Comparison of ENCODE assay signal across 18 mouse cellular contexts in the genomic region with DNA sequence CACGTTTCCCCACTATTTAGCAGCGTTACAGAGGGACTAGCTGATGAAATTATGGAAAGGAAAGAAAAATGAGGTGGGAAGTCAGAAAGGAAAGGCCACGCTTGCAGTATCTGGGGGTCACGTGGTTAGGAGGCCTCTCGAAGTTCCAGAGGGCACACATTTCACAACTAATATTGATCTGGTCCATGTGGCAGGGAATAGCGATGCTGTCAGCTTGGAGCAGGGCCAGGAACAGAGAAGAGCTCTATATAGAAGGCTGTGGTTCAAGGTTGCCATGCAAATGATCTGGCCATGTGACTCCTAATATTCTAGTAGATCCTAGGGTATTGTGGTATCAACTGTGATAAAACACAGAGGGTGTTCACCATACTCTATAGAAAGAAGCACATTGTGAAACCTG.
A peak's percentile ranks its signal among the peaks of the same experiment; 100 is the strongest.
DNase-seq lines count a peak whose midpoint lies in the region; ATAC-seq and TF ChIP-seq lines count a peak whose summit lies in the region.
"Had no signal": no experiment of that assay in that cellular context is flagged by ENCODE, and none has a peak within 500 bp of the region (broad histone marks: within the 10 kb centered on the region; RNA-seq: fewer than 3 reads in every experiment).

No protein-coding gene starts in this region.

- no peak overlapping the region for H3K27ac ChIP-seq in MEL (ENCODE audit: control insufficient read depth, low read depth, low read length)
- peak overlapping the region; percentile 49; the same call in 1 of the 2 replicates for H3K27ac ChIP-seq in limb, embryonic 14.5 days (replicated peaks; ENCODE audit: low read depth, low read length)
- H3K27ac ChIP-seq in liver, embryonic 16.5 days (ENCODE audit: low read length), result peak overlapping the region; percentile 59; the same call in 1 of the 2 replicates
- H3K27ac ChIP-seq: embryonic facial prominence, embryonic 13.5 days; heart, embryonic 10.5 days; hindbrain, embryonic 13.5 days; lung, embryonic 15.5 days; midbrain, embryonic 10.5 days; neural tube, embryonic 13.5 days had no signal

- intact Hi-C loops in gastrocnemius, postnatal 36 days (cut with DNase I), result no loop called here

- H3K27me3 ChIP-seq in MEL (ENCODE audit: control insufficient read depth in 1 of 2, insufficient read depth in 2 of 2, low read length in 2 of 2), result no peaks in the 10 kb centered on the region
- H3K27me3 ChIP-seq in limb, embryonic 14.5 days (ENCODE audit: control insufficient read depth, insufficient read depth, low read length), result no peaks in the 10 kb centered on the region
- H3K27me3 ChIP-seq in liver, embryonic 16.5 days (ENCODE audit: control insufficient read depth, insufficient read depth, low read depth, low read length), result no peaks in the 10 kb centered on the region
- H3K27me3 ChIP-seq: embryonic facial prominence, embryonic 13.5 days; hindbrain, embryonic 13.5 days; lung, embryonic 15.5 days; neural tube, embryonic 13.5 days had no signal

- no peak overlapping the region for H3K4me3 ChIP-seq in MEL (ENCODE audit: control insufficient read depth in 1 of 2, insufficient read depth in 1 of 2, low read depth in 2 of 2, low read length in 2 of 2)
- H3K4me3 ChIP-seq in limb, embryonic 14.5 days (replicated peaks; ENCODE audit: low read length), result no peak overlapping the region
- H3K4me3 ChIP-seq in liver, embryonic 16.5 days (ENCODE audit: low read depth, low read length), result no peak overlapping the region
- H3K4me3 ChIP-seq: embryonic facial prominence, embryonic 13.5 days; heart, embryonic 10.5 days; hindbrain, embryonic 13.5 days; lung, embryonic 15.5 days; midbrain, embryonic 10.5 days; neural tube, embryonic 13.5 days had no signal

- TF ChIP-seq EP300 in MEL (IDR thresholded peaks at IDR 0.05; ENCODE audit: low read depth in 1 of 2, low read length in 2 of 2), result no peak

- H3K4me1 ChIP-seq in MEL (ENCODE audit: control insufficient read depth in 1 of 2, insufficient read depth in 2 of 2, low read length in 2 of 2), result peaks cover 42 to 53% of the 10 kb centered on the region in 2 experiments
- peaks cover 9% of the 10 kb centered on the region; the same call in 1 of the 2 replicates for H3K4me1 ChIP-seq in limb, embryonic 14.5 days (ENCODE audit: control insufficient read depth, insufficient read depth, low read length)
- H3K4me1 ChIP-seq in liver, embryonic 16.5 days (ENCODE audit: control insufficient read depth, low read depth, low read length), result no peaks in the 10 kb centered on the region; the same call in 1 of the 2 replicates
- H3K4me1 ChIP-seq: hindbrain, embryonic 13.5 days; lung, embryonic 15.5 days; midbrain, embryonic 10.5 days; neural tube, embryonic 13.5 days had no signal

- no peak overlapping the region for H3K4me2 ChIP-seq in limb, embryonic 14.5 days (replicated peaks; ENCODE audit: low read depth, low read length, severe bottlenecking)
- H3K4me2 ChIP-seq in liver, embryonic 16.5 days (ENCODE audit: low read depth, low read length), result no peak overlapping the region
- H3K4me2 ChIP-seq: embryonic facial prominence, embryonic 13.5 days; hindbrain, embryonic 13.5 days; lung, embryonic 15.5 days; neural tube, embryonic 13.5 days had no signal

- H3K36me3 ChIP-seq in MEL (ENCODE audit: control insufficient read depth in 1 of 2, insufficient read depth in 2 of 2, low read length in 2 of 2), result peaks cover 0 to 51% of the 10 kb centered on the region in 2 experiments; a peak in 2 of 4 replicates
- no peaks in the 10 kb centered on the region for H3K36me3 ChIP-seq in limb, embryonic 14.5 days (ENCODE audit: control insufficient read depth, insufficient read depth, low read length)
- no peaks in the 10 kb centered on the region for H3K36me3 ChIP-seq in liver, embryonic 16.5 days (ENCODE audit: control insufficient read depth, insufficient read depth)
- H3K36me3 ChIP-seq: embryonic facial prominence, embryonic 13.5 days; heart, embryonic 10.5 days; hindbrain, embryonic 13.5 days; lung, embryonic 15.5 days; midbrain, embryonic 10.5 days; neural tube, embryonic 13.5 days had no signal

- no peak for TF ChIP-seq POLR2A in MEL (IDR thresholded peaks at IDR 0.05; ENCODE audit: control insufficient read depth in 1 of 2, insufficient read depth in 1 of 2, low read depth in 1 of 2, low read length in 2 of 2, poor library complexity in 1 of 2)
- TF ChIP-seq POLR2A in limb, embryonic 14.5 days (IDR thresholded peaks at IDR 0.05; ENCODE audit: borderline replicate concordance, extremely low read depth, insufficient read depth, insufficient read length), result no peak

- H3K9ac ChIP-seq in MEL (ENCODE audit: control insufficient read depth, low read depth, low read length, poor library complexity, severe bottlenecking), result no peak overlapping the region
- H3K9ac ChIP-seq in limb, embryonic 14.5 days (ENCODE audit: low read depth, low read length, severe bottlenecking), result no peak overlapping the region
- H3K9ac ChIP-seq in liver, embryonic 16.5 days (ENCODE audit: low read depth, low read length), result no peak overlapping the region
- H3K9ac ChIP-seq: embryonic facial prominence, embryonic 13.5 days; hindbrain, embryonic 13.5 days; lung, embryonic 15.5 days; neural tube, embryonic 13.5 days had no signal

- no peaks in the 10 kb centered on the region for H3K9me3 ChIP-seq in MEL (replicated peaks; ENCODE audit: insufficient read depth, low read length)
- H3K9me3 ChIP-seq in limb, embryonic 14.5 days (ENCODE audit: control insufficient read depth, low read length), result no peaks in the 10 kb centered on the region
- no peaks in the 10 kb centered on the region for H3K9me3 ChIP-seq in liver, embryonic 16.5 days (replicated peaks; ENCODE audit: control insufficient read depth, low read length)
- H3K9me3 ChIP-seq: embryonic facial prominence, embryonic 13.5 days; heart, embryonic 10.5 days; hindbrain, embryonic 13.5 days; lung, embryonic 15.5 days; midbrain, embryonic 10.5 days; neural tube, embryonic 13.5 days had no signal

- TF ChIP-seq RAD21 in MEL (IDR thresholded peaks at IDR 0.05; ENCODE audit: low read depth, low read length), result no peak

- no peak for TF ChIP-seq CTCF in MEL (IDR thresholded peaks at IDR 0.05 in 2 of 3, conservative IDR thresholded peaks at IDR 0.05 in 1 of 3; ENCODE audit: control insufficient read depth in 1 of 3, insufficient read depth in 1 of 3, low read depth in 2 of 3, low read length in 3 of 3, poor library complexity in 1 of 3, severe bottlenecking in 1 of 3)

- no peak for DNase-seq in MEL (ENCODE audit: low read depth, low spot score)
- DNase-seq in forelimb bud, embryonic 11.5 days (ENCODE audit: low read depth, low spot score), result peak; percentile 41
- DNase-seq in limb, embryonic 14.5 days (ENCODE audit: low spot score), result no peak
- DNase-seq in gastrocnemius, postnatal 36 days, result no peak
- no peak for DNase-seq in gastrocnemius, adult 18-20 months (ENCODE audit: low spot score)
- DNase-seq in testis, postnatal 14 days (ENCODE audit: low spot score), result no peak
- DNase-seq: cerebellum, adult 9-11 months; gastrocnemius, postnatal 14 days; heart, postnatal 10 days; kidney, adult 11 months; kidney, postnatal 10 days had no signal

- 35% methylated on average over 6 of the region's 6 CpGs for WGBS in limb, embryonic 14.5 days
- 53% methylated on average over 6 of the region's 6 CpGs for WGBS in liver, embryonic 16.5 days (ENCODE audit: insufficient replicate concordance)

- H3K79me2 ChIP-seq in MEL (ENCODE audit: control insufficient read depth, insufficient read depth, low read length, poor library complexity), result no peaks in the 10 kb centered on the region

- ATAC-seq in limb, embryonic 14.5 days (ENCODE audit: low FRiP score, low read depth), result no peak
- peak; percentile 92 for ATAC-seq in liver, embryonic 16.5 days (ENCODE audit: low read depth)

TF ChIP-seq in MEL, 35 proteins besides CTCF, POLR2A, EP300 and RAD21:
- TF ChIP-seq USF1 (IDR thresholded peaks at IDR 0.05; ENCODE audit: low read depth, low read length), result peak; percentile 76
- TF ChIP-seq ZMIZ1 (IDR thresholded peaks at IDR 0.05; ENCODE audit: low read depth, low read length), result no peak
